In genomic region chrX:68313486-68313885, GRCm38 (mm10) we compare ENCODE assay signal across 8 mouse cellular contexts.
DNase-seq lines count a peak whose midpoint lies in the region; ATAC-seq and TF ChIP-seq lines count a peak whose summit lies in the region.

No protein-coding gene starts in this region.

- no peak overlapping the region for H3K27ac ChIP-seq in liver, adult 2 months (replicated peaks; ENCODE audit: insufficient read depth, low read depth, low read length)
- H3K27ac ChIP-seq in liver, embryonic 12.5 days = no peak overlapping the region
- no peak overlapping the region for H3K27ac ChIP-seq in midbrain, embryonic 16.5 days (ENCODE audit: low read length)

- H3K4me1 ChIP-seq in liver, adult 2 months (ENCODE audit: control insufficient read depth, insufficient read depth, low read length) = no peaks in the 10 kb centered on the region
- no peaks in the 10 kb centered on the region for H3K4me1 ChIP-seq in liver, embryonic 12.5 days
- no peaks in the 10 kb centered on the region for H3K4me1 ChIP-seq in midbrain, embryonic 16.5 days (ENCODE audit: control insufficient read depth, insufficient read depth, low read length)

- peak; percentile 62 for DNase-seq in liver, adult 2 months (ENCODE audit: extremely low read depth, low read depth, low spot score)
- DNase-seq in cerebellum, adult 9-10 months = peak; percentile 83
- DNase-seq in frontal cortex, postnatal 10 days (ENCODE audit: low spot score in 2 of 2) = peak; percentile 17 to 55
- DNase-seq in induced T-regulatory cell, adult 2 months (ENCODE audit: low read depth) = peak; percentile 24
- DNase-seq in left cerebral cortex, adult 9 months (ENCODE audit: low spot score in 2 of 2) = peak; percentile 43 to 86
- peak; percentile 54 for DNase-seq in testis, postnatal 14 days (ENCODE audit: low spot score)

- H3K9ac ChIP-seq in liver, adult 2 months (ENCODE audit: low read depth, low read length) = no peak overlapping the region
- H3K9ac ChIP-seq in liver, embryonic 12.5 days = no peak overlapping the region
- no peak overlapping the region for H3K9ac ChIP-seq in midbrain, embryonic 16.5 days (ENCODE audit: low read depth, low read length)

- TF ChIP-seq POLR2A in liver, adult 2 months (IDR thresholded peaks at IDR 0.05; ENCODE audit: extremely low read depth, insufficient read depth, low read length) = no peak

- 18% methylated on average over 7 of the region's 7 CpGs for WGBS in liver, adult 2 months
- 16% methylated on average over 7 of the region's 7 CpGs for WGBS in liver, embryonic 12.5 days (ENCODE audit: insufficient replicate concordance)
- 13% methylated on average over 7 of the region's 7 CpGs for WGBS in midbrain, embryonic 16.5 days

- H3K9me3 ChIP-seq in liver, embryonic 12.5 days (replicated peaks) = no peaks in the 10 kb centered on the region
- H3K9me3 ChIP-seq in midbrain, embryonic 16.5 days (replicated peaks; ENCODE audit: control insufficient read depth, low read length, poor library complexity, severe bottlenecking) = no peaks in the 10 kb centered on the region

- H3K79me2 ChIP-seq in liver, adult 2 months (ENCODE audit: control insufficient read depth, insufficient read depth, low read length) = no peaks in the 10 kb centered on the region

- H3K36me3 ChIP-seq in liver, adult 2 months (ENCODE audit: control insufficient read depth, insufficient read depth, low read length) = no peaks in the 10 kb centered on the region
- no peaks in the 10 kb centered on the region for H3K36me3 ChIP-seq in liver, embryonic 12.5 days
- H3K36me3 ChIP-seq in midbrain, embryonic 16.5 days (ENCODE audit: control insufficient read depth, insufficient read depth, low read length) = no peaks in the 10 kb centered on the region

- H3K4me3 ChIP-seq in liver, adult 2 months (ENCODE audit: insufficient read depth, low read depth, low read length) = no peak overlapping the region
- no peak overlapping the region for H3K4me3 ChIP-seq in liver, embryonic 12.5 days
- H3K4me3 ChIP-seq in midbrain, embryonic 16.5 days (ENCODE audit: low read depth, low read length) = no peak overlapping the region

- H3K4me2 ChIP-seq in liver, embryonic 12.5 days = no peak overlapping the region
- no peak overlapping the region for H3K4me2 ChIP-seq in midbrain, embryonic 16.5 days (ENCODE audit: low read length)

- H3K27me3 ChIP-seq in liver, adult 2 months (ENCODE audit: control insufficient read depth, insufficient read depth, low read length) = no peaks in the 10 kb centered on the region
- no peaks in the 10 kb centered on the region for H3K27me3 ChIP-seq in liver, embryonic 12.5 days (replicated peaks)
- H3K27me3 ChIP-seq in midbrain, embryonic 16.5 days (ENCODE audit: control insufficient read depth, insufficient read depth, low read depth, low read length) = no peaks in the 10 kb centered on the region

- no peak for ATAC-seq in liver, embryonic 12.5 days
- ATAC-seq in midbrain, embryonic 16.5 days = peak; percentile 88

- peak; percentile 46; the same call in 1 of the 2 replicates for TF ChIP-seq CTCF in liver, adult 2 months (IDR thresholded peaks at IDR 0.05; ENCODE audit: low read depth, low read length)

Comparison
In these comparisons a context has a peak if more than half of its experiments do, and no peak if none do; other contexts are left out.
1. DNase-seq: peak in every context shown above with its lines; median percentile 83 in cerebellum, adult 9-10 months; 64 in left cerebral cortex, adult 9 months; 62 in liver, adult 2 months; 54 in testis, postnatal 14 days; 36 in frontal cortex, postnatal 10 days; 24 in induced T-regulatory cell, adult 2 months.